Mouse (Mus musculus): ENCODE results near the gene Gm12248. TPM values are rescaled to one million over a fixed set of nuclear protein-coding genes. Genes with fewer than 3 reads are reported as not detected.

The Gm12248 gene
- total RNA-seq, 2 experiments from 2014 or later, result 1.0 TPM; not detected in 1

- no peak for DNase-seq
These were observed 59.3 kb downstream of the Gm12248 start for GRCm38 (mm10) chr11:58033635-58034034.

- DNase-seq, result no peak
These were observed 61.8 kb downstream of the Gm12248 start for GRCm38 (mm10) chr11:58031176-58031575.

- DNase-seq, result no peak
These were observed 63.1 kb downstream of the Gm12248 start for GRCm38 (mm10) chr11:58029869-58030268.

- no peak for DNase-seq
These were observed 64.0 kb downstream of the Gm12248 start for GRCm38 (mm10) chr11:58028981-58029380.

GRCm38 (mm10) chr11:58026860-58027259, 66.1 kb downstream of the Gm12248 start:
- no peak for DNase-seq

- no peak for DNase-seq
These were observed 66.6 kb downstream of the Gm12248 start for GRCm38 (mm10) chr11:58026337-58026736.

GRCm38 (mm10) chr11:58025881-58026280, 67.1 kb downstream of the Gm12248 start:
- DNase-seq, result no peak

GRCm38 (mm10) chr11:58024671-58025070, 68.3 kb downstream of the Gm12248 start:
- DNase-seq, result no peak

- DNase-seq, result no peak
These were observed 68.7 kb downstream of the Gm12248 start for GRCm38 (mm10) chr11:58024271-58024670.

GRCm38 (mm10) chr11:58021618-58022017, 71.3 kb downstream of the Gm12248 start:
- no peak for DNase-seq

GRCm38 (mm10) chr11:58021095-58021494, 71.8 kb downstream of the Gm12248 start:
- no peak for DNase-seq

GRCm38 (mm10) chr11:58018701-58019100, 74.2 kb downstream of the Gm12248 start:
- DNase-seq, result no peak

GRCm38 (mm10) chr11:58018287-58018686, 74.6 kb downstream of the Gm12248 start:
- DNase-seq, result peak; percentile 22 to 59

GRCm38 (mm10) chr11:58017422-58017821, 75.5 kb downstream of the Gm12248 start:
- DNase-seq, result no peak

GRCm38 (mm10) chr11:58016371-58016770, 76.6 kb downstream of the Gm12248 start:
- DNase-seq, result no peak

GRCm38 (mm10) chr11:58015339-58015738, 77.6 kb downstream of the Gm12248 start:
- no peak for DNase-seq

- DNase-seq, result no peak
These were observed 78.3 kb downstream of the Gm12248 start for GRCm38 (mm10) chr11:58014604-58015003.

Other genes starting within 250 kb of the Gm12248 start
- 100 to 1,000 TPM; 102 to 112 TPM for gene Larp1, start 84.1 kb downstream of the Gm12248 start, total RNA-seq (2021)
- gene Cnot8, start 11.0 kb upstream of the Gm12248 start, total RNA-seq (2021), result 10 to 100 TPM; 44.0 to 63.7 TPM
- gene Gemin5, start 75.4 kb upstream of the Gm12248 start, total RNA-seq (2021), result 10 to 100 TPM; 21.1 to 32.0 TPM
- 10 to 100 TPM; 72.0 to 75.1 TPM for gene Mrpl22, start 78.5 kb upstream of the Gm12248 start, total RNA-seq (2021)
- gene Igtp, start 106.4 kb upstream of the Gm12248 start, total RNA-seq (2021), result 10 to 100 TPM; 12.8 to 18.9 TPM
- 10 to 100 TPM; 13.7 to 18.8 TPM for gene Irgm2, start 106.5 kb upstream of the Gm12248 start, total RNA-seq (2021)
- not detected for gene 4930438A08Rik, start 181.7 kb upstream of the Gm12248 start, total RNA-seq (2021)
- gene Zfp692, start 213.9 kb upstream of the Gm12248 start, total RNA-seq (2021), result 10 to 100 TPM in 1 of 2 experiments, 1 to 10 TPM in 1; 7.7 to 10.9 TPM
- gene Zfp672, start 237.2 kb upstream of the Gm12248 start, total RNA-seq (2021), result 10 to 100 TPM; 44.9 to 48.9 TPM
- 10 to 100 TPM; 36.7 to 51.5 TPM for gene Sh3bp5l, start 237.6 kb upstream of the Gm12248 start, total RNA-seq (2021)